Mouse (Mus musculus) heart, adult 8-10 months (tissue): Measurements from ENCODE around the gene Nhsl2. TPM values are rescaled to one million over a fixed set of nuclear protein-coding genes. Genes with fewer than 3 reads are reported as not detected.

Experiments
- DNase-seq: peaks from one replicate; pipeline ENCODE4 v3.0.0; 2022; ENCODE audit warnings: low spot score
- total RNA-seq, 4 experiments: library from RNA; stranded (reverse); gene quantifications; 2 replicates each; pipeline ENCODE4 v1.2.4; 2022

Gene Nhsl2
- total RNA-seq, 4 experiments from 2014 or later, result 3.2 to 4.3 (median 3.8) TPM

- DNase-seq, result no peak
These were observed 53.4 kb downstream of the Nhsl2 start for GRCm38 (mm10) chrX:101902597-101902996.

GRCm38 (mm10) chrX:101907301-101907700, 58.1 kb downstream of the Nhsl2 start:
- no peak for DNase-seq

GRCm38 (mm10) chrX:101929131-101929530, 79.9 kb downstream of the Nhsl2 start:
- DNase-seq, result no peak

GRCm38 (mm10) chrX:101930301-101930700, 81.1 kb downstream of the Nhsl2 start:
- DNase-seq, result no peak

GRCm38 (mm10) chrX:101931016-101931415, 81.8 kb downstream of the Nhsl2 start:
- no peak for DNase-seq

GRCm38 (mm10) chrX:101932244-101932643, 83.1 kb downstream of the Nhsl2 start:
- DNase-seq, result peak; percentile 20

GRCm38 (mm10) chrX:101933346-101933745, 84.2 kb downstream of the Nhsl2 start:
- DNase-seq, result no peak

GRCm38 (mm10) chrX:101935291-101935840, 86.2 kb downstream of the Nhsl2 start:
- DNase-seq, result no peak

- DNase-seq, result no peak
These were observed 90.3 kb downstream of the Nhsl2 start for GRCm38 (mm10) chrX:101939486-101939885.

- peak; percentile 60 for DNase-seq
These were observed 93.3 kb downstream of the Nhsl2 start for GRCm38 (mm10) chrX:101942461-101942896.

- DNase-seq, result no peak
These were observed 94.6 kb downstream of the Nhsl2 start for GRCm38 (mm10) chrX:101943743-101944142.

- no peak for DNase-seq
These were observed 95.7 kb downstream of the Nhsl2 start for GRCm38 (mm10) chrX:101944761-101945330.

GRCm38 (mm10) chrX:101952436-101952835, 103.3 kb downstream of the Nhsl2 start:
- DNase-seq, result no peak

- DNase-seq, result no peak
These were observed 104.1 kb downstream of the Nhsl2 start for GRCm38 (mm10) chrX:101953256-101953655.

GRCm38 (mm10) chrX:101953787-101954491, 104.8 kb downstream of the Nhsl2 start:
- peak; percentile 83 for DNase-seq

- DNase-seq, result no peak
These were observed 105.3 kb downstream of the Nhsl2 start for GRCm38 (mm10) chrX:101954492-101954851.

- DNase-seq, result no peak
These were observed 112.7 kb downstream of the Nhsl2 start for GRCm38 (mm10) chrX:101961848-101962247.

- DNase-seq, result no peak
These were observed 114.5 kb downstream of the Nhsl2 start for GRCm38 (mm10) chrX:101963711-101964110.

- no peak for DNase-seq
These were observed 123.8 kb downstream of the Nhsl2 start for GRCm38 (mm10) chrX:101973028-101973427.

- DNase-seq, result no peak
These were observed 127.7 kb downstream of the Nhsl2 start for GRCm38 (mm10) chrX:101976931-101977330.

GRCm38 (mm10) chrX:101978861-101979260, 129.7 kb downstream of the Nhsl2 start:
- DNase-seq, result no peak

- no peak for DNase-seq
These were observed 130.1 kb downstream of the Nhsl2 start for GRCm38 (mm10) chrX:101979267-101979666.

- no peak for DNase-seq
These were observed 131.4 kb downstream of the Nhsl2 start for GRCm38 (mm10) chrX:101980586-101980985.
